Mouse (Mus musculus) E14TG2a.4 (cell line): ENCODE data around the gene Fus.

Experiments used
- H3K27me3 ChIP-seq: 2 replicates; pipeline ENCODE4 v1.6.1; 2014; ENCODE audit warnings: low read length, control low read depth; ENCODE audit not compliant: insufficient read depth
- H3K36me3 ChIP-seq: 2 replicates; pipeline ENCODE4 v1.6.1; 2014; ENCODE audit warnings: low read length, control low read depth; ENCODE audit not compliant: insufficient read depth
- H3K4me1 ChIP-seq: replicated peaks from 2 replicates; pipeline ENCODE4 v1.6.1; 2014; ENCODE audit warnings: low read depth, low read length, control low read depth
- H3K4me3 ChIP-seq: replicated peaks from 2 replicates; pipeline ENCODE4 v1.5.1; 2014; ENCODE audit warnings: mild to moderate bottlenecking, low read length
- H3K9me3 ChIP-seq: 2 replicates; pipeline ENCODE4 v1.6.1; 2014; ENCODE audit warnings: low read length, control low read depth
- CTCF ChIP-seq: conservative IDR thresholded peaks from 2 replicates; pipeline ENCODE4 v1.5.1; 2014; ENCODE audit warnings: low read length
- NANOG ChIP-seq: IDR thresholded peaks from 2 replicates; pipeline ENCODE4 v1.6.1; 2014; ENCODE audit warnings: borderline replicate concordance, low read length, mixed read lengths
- POU5F1 ChIP-seq: IDR thresholded peaks from 2 replicates; pipeline ENCODE4 v1.6.1; 2014; ENCODE audit warnings: low read length, borderline replicate concordance

Gene Fus

DNA sequence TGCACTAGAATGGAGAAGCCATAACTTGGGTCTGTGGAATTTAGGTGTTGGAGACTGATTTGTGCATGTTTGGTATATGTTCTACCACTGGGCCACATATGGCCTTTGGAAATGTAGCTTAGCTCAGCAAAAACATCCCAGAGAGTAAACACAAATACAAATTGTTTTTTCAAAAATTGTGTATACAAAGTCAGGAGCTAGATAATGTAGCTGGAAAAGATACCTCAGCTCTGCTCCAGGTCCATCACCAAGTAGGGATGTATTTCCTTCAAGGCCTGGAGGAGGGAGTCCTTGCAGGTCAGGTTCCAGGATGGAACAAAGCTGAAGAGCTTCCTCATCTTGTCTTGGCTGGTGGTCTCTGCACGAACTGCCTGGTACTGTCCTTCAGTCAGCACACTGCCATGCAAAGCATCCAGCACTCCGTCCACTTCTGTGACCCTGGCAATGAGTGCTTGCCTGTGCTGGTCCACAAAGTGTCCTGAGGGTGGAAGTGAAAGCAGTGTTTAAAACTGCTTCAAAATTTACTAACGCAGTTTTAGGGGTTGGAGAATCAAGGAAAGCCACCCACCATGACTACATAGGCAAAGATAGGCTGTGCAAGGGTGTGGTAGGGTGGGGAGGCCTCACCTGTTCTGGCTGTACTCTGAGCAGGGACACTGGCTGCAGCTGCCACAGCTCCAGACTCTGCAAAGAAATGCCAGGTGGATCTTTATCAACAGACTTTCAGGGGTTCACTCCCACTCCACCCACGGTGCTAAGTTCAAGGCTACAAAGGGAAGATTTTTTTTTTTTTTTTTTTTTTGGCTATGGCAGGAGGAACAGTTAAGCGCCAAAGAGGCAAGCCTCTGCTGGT is 25.5 kb downstream of the Fus start:
- H3K9me3 ChIP-seq, result no peaks in the 10 kb centered on the region
- peak overlapping the region; percentile 78 for H3K4me3 ChIP-seq
- peaks cover 56% of the 10 kb centered on the region for H3K36me3 ChIP-seq
- H3K27me3 ChIP-seq, result no peaks in the 10 kb centered on the region
- TF ChIP-seq NANOG (no peak), CTCF (no peak)
- peaks cover 62% of the 10 kb centered on the region for H3K4me1 ChIP-seq

GRCm38 (mm10) chr7:127993341-127993977 is 26.2 kb downstream of the Fus start, which contains the start of gene Pycard:
Gene Pycard (minus strand): TSS chr7:127993867.
- H3K4me3 ChIP-seq, result peak within 1 kb of the TSS; percentile 78
- H3K36me3 ChIP-seq, result peaks cover 48% of the 10 kb centered on the region
- no peak for TF ChIP-seq NANOG
- no peak for TF ChIP-seq CTCF
- no peak for TF ChIP-seq POU5F1
- H3K9me3 ChIP-seq, result no peaks in the 10 kb centered on the region
- H3K27me3 ChIP-seq, result no peaks in the 10 kb centered on the region
- peaks cover 60% of the 10 kb centered on the region for H3K4me1 ChIP-seq

- peaks cover 4% of the 10 kb centered on the region for H3K27me3 ChIP-seq
- TF ChIP-seq CTCF (no peak), POU5F1 (no peak), NANOG (no peak)
These were observed 32.2 kb downstream of the Fus start for GRCm38 (mm10) chr7:127999436-127999835.

DNA sequence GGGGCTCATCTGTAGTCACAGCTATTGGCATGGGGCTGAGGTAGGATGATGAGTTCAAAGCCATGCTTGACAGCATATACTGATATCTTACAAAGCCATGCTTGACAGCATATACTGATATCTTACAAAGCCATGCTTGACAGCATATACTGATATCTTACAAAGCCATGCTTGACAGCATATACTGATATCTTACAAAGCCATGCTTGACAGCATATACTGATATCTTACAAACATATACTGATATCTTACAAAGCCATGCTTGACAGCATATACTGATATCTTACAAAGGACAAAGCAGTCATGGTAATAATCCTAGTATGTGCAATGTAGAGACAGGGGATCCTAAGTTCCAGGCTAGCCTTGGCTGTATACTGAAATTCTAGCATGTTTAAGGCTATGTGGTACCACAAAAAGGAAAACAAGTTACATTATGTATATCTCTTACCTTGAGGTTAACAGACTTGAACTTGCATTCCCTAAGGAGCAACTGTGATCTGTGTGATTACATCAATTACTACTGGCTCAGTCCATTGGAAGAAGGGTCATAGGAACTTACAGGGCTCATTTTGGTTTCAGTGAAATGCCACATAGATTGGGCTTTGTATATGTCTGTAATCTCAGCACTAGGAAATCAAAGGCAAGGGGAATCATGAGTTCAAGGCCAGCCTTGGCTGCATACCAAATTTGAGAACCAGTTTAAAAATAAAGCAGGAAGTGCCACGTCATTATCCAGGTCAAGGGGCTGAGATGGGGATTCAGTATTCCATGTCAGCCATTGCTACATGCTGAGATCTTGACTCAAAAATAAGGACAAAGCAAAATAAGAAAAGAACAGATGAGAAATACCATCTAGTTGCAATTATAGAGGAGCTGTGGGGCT is 33.1 kb downstream of the Fus start:
- H3K4me1 ChIP-seq, result peaks cover 26% of the 10 kb centered on the region
- 0 out of 2 replicates have a peak, but pooled peaks cover 3% of the 10 kb centered on the region for H3K36me3 ChIP-seq
- TF ChIP-seq NANOG (no peak), POU5F1 (no peak), CTCF (no peak)
- no peaks in the 10 kb centered on the region for H3K9me3 ChIP-seq
- H3K27me3 ChIP-seq, result peaks cover 4% of the 10 kb centered on the region
- H3K4me3 ChIP-seq, result no peak overlapping the region

More at GRCm38 (mm10) chr7:127999436-127999835, 32.2 kb downstream of the Fus start:
- Histone ChIP-seq H3K36me3 (0 out of 2 replicates have a peak, but pooled peaks cover 3% of the 10 kb centered on the region), H3K9me3 (no peaks in the 10 kb centered on the region), H3K4me1 (peaks cover 23% of the 10 kb centered on the region), H3K4me3 (no peak overlapping the region)

DNA sequence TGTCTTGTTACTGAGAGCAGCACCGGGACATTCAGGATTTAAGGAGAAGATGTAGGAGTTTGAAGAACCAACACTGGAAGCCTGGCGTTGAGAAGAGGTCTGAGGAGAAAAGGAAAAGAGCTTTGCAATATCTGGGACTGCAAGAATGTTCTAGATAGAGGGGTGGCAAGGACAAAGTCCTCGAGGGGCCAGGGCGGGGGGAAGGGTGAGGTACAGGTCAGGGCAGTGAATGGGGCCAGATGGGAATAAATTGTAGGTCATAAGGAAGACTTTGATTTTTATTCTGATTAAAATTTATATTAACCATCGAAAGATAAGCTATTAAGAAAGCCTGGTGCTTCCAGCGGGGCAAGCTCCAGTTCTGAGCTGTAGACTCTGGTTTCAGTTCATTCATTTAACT is 35.8 kb downstream of the Fus start:
- TF ChIP-seq NANOG, result no peak
- TF ChIP-seq POU5F1, result no peak
- no peak for TF ChIP-seq CTCF
- peaks cover 38% of the 10 kb centered on the region for H3K4me1 ChIP-seq
- H3K36me3 ChIP-seq, result peaks cover 6% of the 10 kb centered on the region; the same call in 1 of the 2 replicates
- H3K27me3 ChIP-seq, result peaks cover 20% of the 10 kb centered on the region
- no peak overlapping the region for H3K4me3 ChIP-seq
- H3K9me3 ChIP-seq, result no peaks in the 10 kb centered on the region

DNA sequence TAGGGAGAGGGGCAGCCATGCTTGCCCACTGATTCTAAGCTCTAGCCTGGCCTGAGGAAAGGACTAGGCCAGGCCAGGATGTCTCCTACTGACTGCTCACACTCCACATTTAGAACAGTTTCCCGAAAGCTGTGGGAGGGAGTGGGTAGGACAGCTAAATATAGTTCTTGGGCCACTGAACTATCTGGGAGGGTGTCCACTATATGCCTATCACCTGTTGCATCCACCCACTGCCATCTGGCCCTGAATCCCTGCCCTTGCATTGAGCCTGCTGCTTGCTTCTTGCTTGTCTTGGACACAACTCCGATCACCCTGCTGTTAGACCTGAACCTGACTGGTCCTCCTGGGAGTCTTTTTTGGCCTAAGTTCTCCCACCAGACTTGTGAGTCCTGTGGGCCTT is 36.4 kb downstream of the Fus start, which contains the start of gene Trim72:
Gene Trim72, plus strand, starts transcription at position 262 of the 400 bp plus-strand sequence.
- no peak for TF ChIP-seq NANOG
- no peak for TF ChIP-seq CTCF
- no peak for TF ChIP-seq POU5F1
- no peaks in the 10 kb centered on the region for H3K9me3 ChIP-seq
- peak within 1 kb of the TSS; percentile 78 for H3K4me3 ChIP-seq
- H3K4me1 ChIP-seq, result peaks cover 38% of the 10 kb centered on the region
- H3K27me3 ChIP-seq, result peaks cover 25% of the 10 kb centered on the region
- peaks cover 10% of the 10 kb centered on the region for H3K36me3 ChIP-seq

- H3K4me1 ChIP-seq, result peaks cover 42% of the 10 kb centered on the region
These were observed 36.9 kb downstream of the Fus start for GRCm38 (mm10) chr7:128004150-128004486.

More at GRCm38 (mm10) chr7:128004150-128004486, 36.9 kb downstream of the Fus start:
- H3K27me3 ChIP-seq, result peaks cover 29% of the 10 kb centered on the region
- TF ChIP-seq CTCF (no peak), POU5F1 (no peak), NANOG (no peak)
- H3K36me3 ChIP-seq, result peaks cover 12% of the 10 kb centered on the region
- peak overlapping the region; percentile 78 for H3K4me3 ChIP-seq
- no peaks in the 10 kb centered on the region for H3K9me3 ChIP-seq
